Mouse (Mus musculus) neural tube, embryonic 14.5 days (tissue): ENCODE measurements at regions not wholly inside any gene's neighbourhood (a gene's known extent, or its start where the extent isn't known, plus 50 kb on each side); places are given as distances from the start of the nearest gene placed in this dataset.
A peak's percentile ranks its signal among the peaks of the same experiment; 100 is the strongest.
"Not testable (repeated sequence)": the region's sequence is repeated elsewhere in the genome, so short reads cannot be mapped to it uniquely, and the experiment has no call there.

Experiments
- ATAC-seq: fragments of 200-750 bp; cut with Nextera tagmentation; 2 replicates; pipeline ENCODE4 v1.8.0; 2017; ENCODE audit warnings: low read depth, mild to moderate bottlenecking, moderate TSS enrichment, moderate library complexity
- H3K27ac ChIP-seq: fragments of 300-500 bp; sonication (generic); 2 replicates; pipeline ENCODE4 v1.5.1; 2014; ENCODE audit warnings: low read depth, mild to moderate bottlenecking, control low read depth, low read length, moderate library complexity, mixed read lengths
- H3K27me3 ChIP-seq: fragments of 300-500 bp; sonication (generic); 2 replicates; pipeline ENCODE4 v1.6.1; 2014; ENCODE audit warnings: low read length; ENCODE audit not compliant: control insufficient read depth, insufficient read depth
- H3K36me3 ChIP-seq: fragments of 300-500 bp; sonication (generic); 2 replicates; pipeline ENCODE4 v1.6.1; 2014; ENCODE audit warnings: low read length, mixed read lengths; ENCODE audit not compliant: control insufficient read depth, insufficient read depth
- H3K4me1 ChIP-seq: fragments of 300-500 bp; sonication (generic); 2 replicates; pipeline ENCODE4 v1.6.1; 2014; ENCODE audit warnings: low read length; ENCODE audit not compliant: control insufficient read depth, insufficient read depth
- H3K4me2 ChIP-seq: fragments of 300-500 bp; sonication (generic); 2 replicates; pipeline ENCODE4 v1.6.1; 2014; ENCODE audit warnings: mild to moderate bottlenecking, low read depth, low read length, control low read depth
- H3K4me3 ChIP-seq: fragments of 300-500 bp; sonication (generic); 2 replicates; pipeline ENCODE4 v1.5.1; 2014; ENCODE audit warnings: low read depth, low read length, control low read depth, mixed read lengths
- H3K9ac ChIP-seq: fragments of 300-500 bp; sonication (generic); replicated peaks from 2 replicates; pipeline ENCODE4 v1.6.1; 2014; ENCODE audit warnings: low read depth, mild to moderate bottlenecking, control low read depth, low read length, mixed read lengths
- H3K9me3 ChIP-seq: fragments of 300-500 bp; sonication (generic); 2 replicates; pipeline ENCODE4 v1.6.1; 2016; ENCODE audit warnings: low read length; ENCODE audit not compliant: control insufficient read depth
- WGBS: fragments of 180-500 bp; shearing (Covaris S2); extraction: QIAGEN DNeasy Blood & Tissue Kit; methylation state at CpG from one replicate; pipeline ENCODE4 v1.1.7; 2014; 5-methylcytosine and 5-hydroxymethylcytosine counted together

DNA sequence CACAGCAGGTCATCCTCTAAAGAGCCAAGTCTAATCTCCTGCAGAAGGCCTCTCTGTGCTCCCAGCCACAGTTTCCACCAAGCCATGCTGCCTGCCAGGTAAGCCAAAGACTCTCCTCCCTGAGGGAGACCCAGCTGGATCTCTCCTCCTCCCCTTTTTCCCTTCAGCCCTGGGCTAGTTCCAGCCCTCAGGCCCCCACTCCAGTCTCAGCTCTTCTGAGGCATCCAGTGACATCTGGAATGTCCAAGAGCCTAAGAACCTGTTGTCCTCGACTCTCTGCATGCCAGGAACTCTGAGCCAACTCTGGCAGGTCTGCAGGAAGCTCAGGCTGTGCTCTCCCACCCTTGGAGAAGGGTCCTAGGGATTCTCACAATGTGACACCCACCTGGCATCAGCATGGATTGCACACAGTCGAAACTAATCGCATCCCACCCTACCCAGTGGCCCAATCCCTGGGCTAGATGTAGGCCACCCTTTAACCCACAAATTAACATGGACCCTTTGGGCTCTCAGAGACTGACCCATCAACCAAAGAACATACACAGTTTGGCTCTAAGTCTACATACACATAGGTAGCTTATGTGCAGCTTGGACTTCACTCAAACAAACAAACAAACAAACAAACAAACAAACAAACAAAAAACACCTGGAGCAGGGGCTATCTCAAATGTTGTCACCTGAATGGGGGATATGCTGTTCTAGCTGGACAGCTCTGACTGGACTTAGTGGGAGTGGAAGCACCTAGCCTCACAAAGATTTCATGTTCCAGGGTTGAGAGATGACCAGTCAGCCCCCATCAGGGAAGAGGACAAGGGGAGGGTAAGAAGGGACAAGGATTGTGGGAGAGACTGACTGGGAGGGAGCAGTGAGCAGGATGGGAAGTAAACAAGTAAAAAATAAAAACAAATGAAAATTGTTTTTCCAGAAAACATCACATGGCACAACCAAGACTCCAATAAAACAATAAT is 57.9 kb upstream of the Zfp709 start:
- ATAC-seq: peak; percentile 73
- H3K4me3 ChIP-seq, H3K27ac ChIP-seq, H3K27me3 ChIP-seq, H3K4me2 ChIP-seq, H3K36me3 ChIP-seq, H3K9ac ChIP-seq, H3K9me3 ChIP-seq, H3K4me1 ChIP-seq: not testable (repeated sequence)
- 74% methylated on average over 3 of the region's 3 CpGs for WGBS

DNA sequence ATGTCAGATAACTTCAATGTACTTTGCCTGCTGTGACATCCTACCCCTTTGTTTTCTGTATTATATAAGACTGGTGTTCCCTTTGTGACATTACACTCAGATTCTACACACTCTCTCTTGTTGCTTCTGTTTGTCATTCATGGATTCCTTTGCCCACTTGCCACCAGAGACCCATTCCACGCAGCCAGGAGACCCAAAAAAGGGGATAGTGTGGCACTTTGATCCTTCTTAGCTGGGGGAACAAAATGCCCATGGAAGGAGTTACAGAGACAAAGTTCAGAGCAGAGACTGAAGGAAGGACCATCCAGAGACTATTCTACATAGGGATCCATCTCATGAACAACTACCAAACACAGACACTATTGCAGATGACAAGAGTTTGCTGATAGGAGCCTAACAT is 59.1 kb upstream of the Zfp709 start:
- H3K4me1 ChIP-seq, H3K4me2 ChIP-seq, H3K27ac ChIP-seq, ATAC-seq, H3K36me3 ChIP-seq, H3K27me3 ChIP-seq, H3K9ac ChIP-seq, H3K9me3 ChIP-seq, H3K4me3 ChIP-seq: not testable (repeated sequence)
- WGBS: 61% methylated on average over 1 of the region's 1 CpGs

DNA sequence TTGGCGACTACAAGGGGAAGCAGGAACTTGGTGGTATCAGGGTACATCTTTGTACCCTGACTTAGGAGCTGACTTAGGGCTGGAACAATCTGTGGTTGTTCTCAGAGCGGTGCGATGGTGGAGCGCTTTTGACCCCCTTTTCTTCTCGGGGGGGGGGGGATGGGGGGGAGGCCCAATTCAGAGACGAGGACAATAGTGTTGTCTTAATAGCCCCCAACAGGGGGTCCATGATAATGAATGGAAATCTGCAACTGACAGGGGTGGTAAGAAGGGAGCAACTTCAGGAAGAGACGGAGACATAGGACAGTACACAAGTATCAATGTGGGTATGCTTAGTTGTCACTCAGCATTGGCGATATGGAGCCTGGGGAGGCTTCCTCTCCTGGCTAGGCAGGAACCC is 61.9 kb upstream of the Zfp709 start:
- H3K36me3 ChIP-seq, H3K27me3 ChIP-seq, H3K4me2 ChIP-seq, H3K4me3 ChIP-seq, H3K27ac ChIP-seq, H3K9ac ChIP-seq, H3K4me1 ChIP-seq, H3K9me3 ChIP-seq: not testable (repeated sequence)
- WGBS: 83% methylated on average over 8 of the region's 8 CpGs
- ATAC-seq: peak; percentile 57; the same call in 1 of the 2 replicates

DNA sequence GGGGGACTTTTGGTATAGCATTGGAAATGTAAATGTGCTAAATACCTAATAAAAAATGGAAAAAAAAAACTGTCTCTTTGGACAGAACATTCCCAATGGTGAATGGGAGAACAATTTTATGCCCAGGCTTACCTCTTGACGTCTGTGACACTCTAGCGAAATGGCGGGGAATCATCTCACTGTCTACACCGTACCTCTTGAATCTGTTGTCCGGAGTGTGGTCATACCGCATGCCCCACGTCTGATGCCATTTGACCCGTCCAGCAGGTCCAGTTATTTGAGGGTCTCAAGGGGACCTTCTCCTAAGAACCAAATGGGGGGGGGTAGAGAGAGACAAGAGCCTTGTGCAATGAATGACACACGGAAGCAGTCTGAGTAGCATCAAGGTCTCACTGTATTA is 62.4 kb upstream of the Zfp709 start:
- not testable (repeated sequence) for H3K9ac ChIP-seq, H3K27me3 ChIP-seq, H3K4me2 ChIP-seq, ATAC-seq, H3K4me1 ChIP-seq, H3K4me3 ChIP-seq, H3K27ac ChIP-seq, H3K9me3 ChIP-seq, H3K36me3 ChIP-seq
- 92% methylated on average over 9 of the region's 9 CpGs for WGBS

DNA sequence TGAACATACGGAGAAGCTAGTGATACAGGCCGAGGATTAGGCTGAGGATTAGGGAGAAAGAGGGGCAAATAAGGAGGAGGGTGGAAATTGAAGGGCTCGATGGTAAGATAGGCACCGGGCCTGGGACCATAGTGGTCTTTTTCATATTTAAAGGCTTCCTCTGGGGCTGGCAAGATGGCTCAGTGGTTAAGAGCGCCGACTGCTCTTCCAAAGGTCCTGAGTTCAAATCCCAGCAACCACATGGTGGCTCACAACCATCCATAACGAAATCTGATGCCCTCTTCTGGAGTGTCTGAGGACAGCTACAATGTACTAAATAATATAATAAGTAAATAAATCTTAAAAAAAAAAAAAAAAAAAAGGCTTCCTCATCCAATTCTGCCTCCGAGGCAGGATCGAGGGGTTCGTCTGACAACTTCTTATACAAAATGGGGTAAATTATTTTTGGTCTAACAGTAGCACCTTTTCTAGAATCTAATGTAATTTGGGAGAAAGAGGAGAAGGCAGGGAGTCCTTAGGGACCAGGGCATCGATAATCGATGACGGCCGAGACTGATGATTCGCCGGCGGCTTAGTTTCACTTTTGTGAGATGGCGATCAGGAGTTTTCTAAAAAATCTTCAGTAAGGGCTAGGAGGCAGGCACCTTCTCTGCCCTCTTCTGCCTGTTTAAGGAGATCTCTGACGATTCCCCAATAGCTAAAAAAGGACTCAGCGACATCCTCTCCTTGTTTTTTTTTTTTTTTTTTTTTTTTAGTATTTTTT is 65.4 kb upstream of the Zfp709 start:
- WGBS: 92% methylated on average over 19 of the region's 20 CpGs
- H3K27me3 ChIP-seq, H3K9me3 ChIP-seq, H3K4me1 ChIP-seq, H3K4me2 ChIP-seq, H3K9ac ChIP-seq, H3K4me3 ChIP-seq, H3K36me3 ChIP-seq, ATAC-seq, H3K27ac ChIP-seq: not testable (repeated sequence)

DNA sequence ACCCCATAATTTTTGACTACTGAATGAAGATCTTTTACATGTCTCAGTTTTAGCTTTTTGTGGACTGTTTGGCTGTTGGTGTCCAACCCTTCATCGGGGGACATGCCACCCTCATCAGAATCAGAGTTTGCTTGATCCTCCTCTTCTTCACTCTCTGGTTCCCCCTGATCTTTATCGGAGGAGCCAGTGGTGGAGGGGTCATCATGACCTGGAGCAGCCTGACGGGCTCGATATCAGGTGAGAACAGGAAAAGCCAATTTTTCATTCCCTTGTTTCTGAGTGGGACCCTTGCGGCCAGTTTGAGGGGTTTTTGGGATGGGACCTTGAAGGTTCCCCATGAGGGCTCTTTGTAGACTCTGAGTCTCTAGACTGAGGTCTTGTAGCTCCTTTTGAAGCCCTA is 66.0 kb upstream of the Zfp709 start:
- not testable (repeated sequence) for H3K9ac ChIP-seq, H3K36me3 ChIP-seq, H3K27me3 ChIP-seq, H3K27ac ChIP-seq, H3K4me1 ChIP-seq, H3K4me3 ChIP-seq, H3K9me3 ChIP-seq, H3K4me2 ChIP-seq, ATAC-seq
- 95% methylated on average over 5 of the region's 5 CpGs for WGBS

DNA sequence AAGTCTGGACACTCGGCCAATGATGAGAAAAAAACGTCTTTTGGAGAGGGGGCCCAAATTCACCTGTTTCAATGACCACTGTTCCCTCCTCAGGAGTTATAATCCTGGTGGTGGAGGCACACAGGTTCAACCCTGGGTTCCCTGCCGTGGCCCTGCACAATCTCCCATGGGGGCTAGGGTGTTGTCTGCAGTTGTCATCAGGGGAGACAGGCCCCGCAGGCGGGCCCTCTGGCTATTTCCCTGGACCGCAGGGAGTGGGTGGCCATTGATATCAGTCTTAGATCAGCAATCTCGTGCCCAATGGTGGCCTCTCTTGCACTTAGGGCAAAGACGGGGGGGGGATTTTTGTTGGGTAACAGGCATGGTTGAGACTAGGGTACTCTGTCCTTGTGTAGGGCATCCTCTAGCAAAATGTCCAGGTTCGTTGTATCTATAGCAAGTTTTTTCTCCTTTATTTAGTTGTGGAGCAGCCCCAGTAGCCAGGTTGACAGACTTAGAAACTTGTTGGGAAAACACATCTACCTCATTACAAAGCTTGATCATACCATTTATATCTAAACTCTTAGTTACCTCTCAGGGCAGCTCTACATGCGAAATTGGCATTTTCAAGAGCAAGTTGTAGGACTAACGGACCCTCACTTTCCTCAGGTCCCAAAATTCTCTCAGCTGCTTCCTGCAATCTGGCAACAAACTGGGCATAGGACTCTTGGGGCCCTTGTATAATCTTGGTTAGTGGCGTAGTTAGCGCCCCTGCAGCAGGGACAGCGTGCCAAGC is 66.9 kb upstream of the Zfp709 start:
- not testable (repeated sequence) for H3K9ac ChIP-seq, H3K4me3 ChIP-seq, H3K9me3 ChIP-seq, H3K27me3 ChIP-seq, H3K4me1 ChIP-seq, H3K27ac ChIP-seq, H3K36me3 ChIP-seq, ATAC-seq, H3K4me2 ChIP-seq
- WGBS: 91% methylated on average over 14 of the region's 14 CpGs

DNA sequence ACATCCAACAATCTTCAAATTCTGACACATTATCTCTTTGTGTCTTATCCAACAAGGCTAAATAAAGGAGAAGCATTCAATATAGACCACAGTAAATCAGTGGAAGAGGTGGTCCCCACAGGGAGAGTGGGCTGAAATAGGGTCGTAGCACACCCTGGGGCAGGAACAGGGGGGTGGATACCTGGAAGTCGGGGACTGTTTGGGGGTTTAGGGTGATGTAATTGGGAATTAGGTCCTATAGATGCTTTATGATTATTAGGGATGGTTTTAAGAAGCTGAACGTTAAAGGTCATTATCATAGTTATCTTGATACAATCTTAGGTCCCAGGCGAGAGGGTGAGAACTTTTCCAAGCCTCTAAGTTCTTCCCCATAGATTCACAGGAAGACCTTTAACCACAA is 67.9 kb upstream of the Zfp709 start:
- H3K9me3 ChIP-seq, ATAC-seq: not testable (repeated sequence)

DNA sequence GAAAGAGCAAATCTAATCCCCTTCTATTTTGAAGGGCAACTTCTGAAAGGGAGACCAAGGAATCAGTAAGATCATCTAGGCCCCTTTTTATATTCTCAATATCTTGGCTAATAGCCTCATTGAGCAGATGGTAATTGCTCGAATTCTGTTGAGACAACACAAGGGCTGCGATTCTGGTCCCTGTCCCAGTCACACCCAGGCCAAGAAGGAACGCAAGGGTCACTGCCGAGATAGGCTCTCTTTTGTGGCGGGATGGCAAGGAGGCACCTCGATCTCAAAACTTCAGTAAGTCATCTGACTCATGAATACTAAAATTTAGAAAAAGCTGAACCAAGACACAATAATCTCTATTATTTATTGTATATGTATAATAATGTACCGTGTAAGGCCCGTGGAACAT is 68.6 kb upstream of the Zfp709 start:
- ATAC-seq, H3K4me1 ChIP-seq, H3K36me3 ChIP-seq, H3K27ac ChIP-seq, H3K27me3 ChIP-seq, H3K9ac ChIP-seq, H3K4me3 ChIP-seq, H3K9me3 ChIP-seq, H3K4me2 ChIP-seq: not testable (repeated sequence)
- WGBS: 93% methylated on average over 8 of the region's 8 CpGs

More for the DNA sequence above, 67.9 kb upstream of the Zfp709 start:
- not testable (repeated sequence) for H3K4me2 ChIP-seq, H3K36me3 ChIP-seq, H3K4me3 ChIP-seq, H3K4me1 ChIP-seq, H3K27ac ChIP-seq, H3K9ac ChIP-seq, H3K27me3 ChIP-seq
- 87% methylated on average over 4 of the region's 4 CpGs for WGBS
